Mouse (Mus musculus): Measurements from ENCODE around the gene Glt28d2. TPM values are rescaled to one million over a fixed set of nuclear protein-coding genes. Genes with fewer than 3 reads are reported as not detected.

Glt28d2 gene
- polyA plus RNA-seq, 1 experiment from 2014 or later, result not detected

DNA sequence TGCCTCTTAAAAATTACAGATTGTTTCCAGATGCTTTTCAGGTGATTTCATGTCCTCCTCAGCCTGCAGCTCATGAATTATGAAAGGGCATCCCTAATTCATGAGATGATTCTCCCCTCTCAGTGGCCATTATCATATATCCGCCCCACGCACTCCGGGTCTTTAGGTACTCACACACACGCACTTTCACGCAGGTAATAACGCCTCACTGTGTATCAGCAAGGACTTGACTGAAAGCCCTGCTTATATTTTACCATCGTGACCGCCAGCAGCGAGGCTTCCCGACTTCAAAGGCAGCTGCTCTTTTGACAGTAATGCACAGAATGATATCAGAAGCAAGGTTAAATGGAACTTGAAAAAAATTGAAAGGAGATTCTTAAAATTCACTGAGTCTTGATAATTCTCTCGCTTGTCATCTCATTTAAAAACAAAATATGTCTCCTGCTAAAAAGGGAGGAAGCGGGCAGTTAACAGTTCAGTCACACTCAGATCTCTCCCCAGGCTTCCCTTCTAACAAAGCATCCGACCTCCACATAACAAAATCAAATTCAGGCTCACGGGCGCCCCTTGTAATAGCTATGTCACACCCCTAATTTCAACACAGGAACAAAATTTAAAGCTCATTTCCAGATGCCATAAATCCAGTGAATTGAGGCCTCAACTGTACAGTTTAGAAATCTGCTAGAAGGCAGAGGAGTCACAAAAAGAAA is 66.3 kb downstream of the Glt28d2 start:
- H3K4me3 ChIP-seq (ENCODE audit: inconsistent target), result no peak overlapping the region
- WGBS (ENCODE audit: missing documents), result 95% methylated on average over 15 of the region's 15 CpGs
- no peaks in the 10 kb centered on the region for H3K36me3 ChIP-seq (ENCODE audit: inconsistent target)
- H3K27ac ChIP-seq, result no peak overlapping the region
- no peaks in the 10 kb centered on the region for H3K79me2 ChIP-seq (ENCODE audit: inconsistent target)

Other genes starting within 250 kb of the Glt28d2 start
- gene Fam160a1, start 70.2 kb downstream of the Glt28d2 start, polyA plus RNA-seq (2018), result not detected in 3 replicates
- not detected in 3 replicates for gene Gm37240, start within 50 bp of the Glt28d2 start, polyA plus RNA-seq (2018)
- gene Sh3d19, start 83.6 kb upstream of the Glt28d2 start, polyA plus RNA-seq (2018), result 0.80 to 2.0 TPM (median 1.4 TPM) in 3 replicates
- not detected in 3 replicates for gene Prss48, start 115.0 kb upstream of the Glt28d2 start, polyA plus RNA-seq (2018)

Data from macrophage (primary cell).